Mouse (Mus musculus) small intestine, adult 2 months (tissue): ENCODE data around the gene Fam213a. TPM values are rescaled to one million over a fixed set of nuclear protein-coding genes. Genes with fewer than 3 reads are reported as not detected.
A peak's percentile ranks its signal among the peaks of the same experiment; 100 is the strongest.

ENCODE experiments used
- H3K27ac ChIP-seq: fragments of 200-500 bp; 2 replicates; pipeline ENCODE4 v1.5.1; 2012; ENCODE audit warnings: low read depth, low read length, control low read depth, inconsistent platforms; ENCODE audit not compliant: insufficient read depth
- H3K27me3 ChIP-seq: fragments of 200-500 bp; 2 replicates; pipeline ENCODE4 v1.6.1; 2012; ENCODE audit warnings: mild to moderate bottlenecking, moderate library complexity, low read length, inconsistent platforms; ENCODE audit not compliant: control insufficient read depth, insufficient read depth
- H3K36me3 ChIP-seq: fragments of 200-500 bp; 2 replicates; pipeline ENCODE4 v1.6.1; 2012; ENCODE audit warnings: mild to moderate bottlenecking, low read length, control low read depth, inconsistent platforms; ENCODE audit not compliant: control insufficient read depth, insufficient read depth
- H3K4me1 ChIP-seq: fragments of 200-500 bp; 2 replicates; pipeline ENCODE4 v1.6.1; 2012; ENCODE audit warnings: low read length, inconsistent platforms, mixed read lengths; ENCODE audit not compliant: control insufficient read depth, insufficient read depth, insufficient read length
- H3K4me3 ChIP-seq: fragments of 200-500 bp; 2 replicates; pipeline ENCODE4 v1.5.1; 2012; ENCODE audit warnings: low read depth, mild to moderate bottlenecking, control low read depth, inconsistent platforms, low read length, moderate library complexity
- CTCF ChIP-seq: fragments of 200-500 bp; IDR thresholded peaks from 2 replicates; pipeline ENCODE4 v1.5.1; 2012; ENCODE audit warnings: low read depth, mild to moderate bottlenecking, control low read depth, inconsistent platforms, low read length, moderate library complexity, mixed read lengths; ENCODE audit not compliant: insufficient replicate concordance, insufficient read length; ENCODE audit errors: extremely low read depth
- POLR2A ChIP-seq: fragments of 200-500 bp; IDR thresholded peaks from 2 replicates; pipeline ENCODE4 v1.6.1; 2012; ENCODE audit warnings: low read depth, mild to moderate bottlenecking, control low read depth, inconsistent platforms, low read length, moderate library complexity
- WGBS: fragments of 180-500 bp; shearing (Covaris S2); methylation state at CpG from one replicate; pipeline ENCODE4 v1.1.7; 2018; 5-methylcytosine and 5-hydroxymethylcytosine counted together
- polyA plus RNA-seq: library from polyadenylated mRNA; depleted of rRNA; stranded (reverse); fragments of >200 nt; gene quantifications from 2 replicates; pipeline ENCODE4 v1.2.3, GENCODE M21; 2012

The Fam213a gene
- polyA plus RNA-seq, 1 experiment: 29.9 TPM

DNA sequence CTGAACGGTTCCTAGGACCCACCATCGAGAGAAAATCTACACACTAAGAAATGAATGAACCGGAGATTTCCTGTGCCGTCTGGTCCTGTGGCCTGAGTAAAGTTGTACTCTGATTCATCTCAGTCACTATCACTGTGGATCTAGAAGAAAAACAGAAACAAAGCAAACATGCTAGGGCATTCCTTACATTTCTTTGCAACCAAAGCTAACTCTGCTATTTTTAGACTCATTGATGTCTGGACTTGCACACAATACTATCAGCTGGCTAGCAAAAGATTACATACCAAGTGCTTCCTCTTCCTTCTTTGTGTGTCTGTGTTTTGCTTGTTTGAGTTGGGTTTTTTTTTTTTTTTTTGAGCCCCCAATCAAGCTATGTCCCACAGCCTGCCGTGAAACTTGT, 3.9 kb upstream of the Fam213a start:
- TF ChIP-seq POLR2A (no peak), CTCF (no peak)
- Histone ChIP-seq H3K27me3 (no peaks in the 10 kb centered on the region), H3K27ac (no peak overlapping the region), H3K36me3 (no peaks in the 10 kb centered on the region), H3K4me1 (peaks cover 4% of the 10 kb centered on the region), H3K4me3 (no peak overlapping the region)
- 37% methylated on average over 5 of the region's 5 CpGs for WGBS

DNA sequence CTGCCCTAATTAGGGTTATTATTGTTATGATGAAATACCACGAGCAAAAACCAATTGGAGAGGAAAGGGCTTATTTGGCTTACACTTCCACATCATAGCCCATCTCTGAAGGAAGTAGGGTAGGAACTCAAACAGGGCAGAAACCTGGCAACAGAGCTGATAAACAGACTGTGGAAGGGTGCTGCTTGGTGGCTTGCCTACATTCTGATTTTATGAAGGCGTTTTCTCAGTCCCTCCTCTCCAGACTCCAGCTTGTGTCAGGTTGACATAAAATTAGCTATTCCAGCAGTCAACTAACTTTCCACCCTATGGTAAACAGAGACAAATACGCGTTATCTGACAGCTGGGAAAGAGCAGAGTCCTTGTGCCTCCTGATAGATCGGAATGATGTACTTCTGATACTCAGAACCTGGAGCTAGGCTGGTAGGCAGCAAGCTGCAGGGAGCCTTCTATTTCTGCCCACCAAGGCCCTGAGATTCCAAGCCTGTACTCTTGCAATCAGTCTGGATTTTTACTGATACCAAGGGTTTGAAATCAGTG, 1.2 kb upstream of the Fam213a start:
- peaks cover 4% of the 10 kb centered on the region for H3K4me1 ChIP-seq
- no peaks in the 10 kb centered on the region for H3K27me3 ChIP-seq
- no peaks in the 10 kb centered on the region for H3K36me3 ChIP-seq
- 35% methylated on average over 5 of the region's 5 CpGs for WGBS
- TF ChIP-seq CTCF: no peak
- no peak for TF ChIP-seq POLR2A
- H3K4me3 ChIP-seq: no peak overlapping the region
- H3K27ac ChIP-seq: no peak overlapping the region

DNA sequence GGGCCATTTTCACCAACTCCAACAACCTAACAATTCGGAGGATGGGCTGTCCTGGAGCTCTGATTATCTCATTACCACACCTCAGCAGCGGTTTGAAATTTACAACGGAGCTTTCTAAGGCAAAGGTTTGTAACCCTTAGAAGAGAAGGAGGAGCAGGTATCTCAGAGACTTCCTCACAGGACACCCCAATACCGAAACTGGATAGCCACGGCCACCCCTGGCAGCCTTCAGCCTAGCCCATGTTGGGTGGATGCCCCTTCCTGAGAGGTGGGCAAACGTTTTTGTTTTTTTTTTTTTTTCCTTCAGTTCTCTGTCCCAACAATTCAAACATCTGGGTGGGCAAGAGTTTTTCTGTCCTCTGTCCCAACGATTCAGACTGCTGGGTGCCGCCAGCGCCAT, 445 bp downstream of the Fam213a start:
- WGBS: 8% methylated on average over 9 of the region's 9 CpGs
- Histone ChIP-seq H3K27me3 (no peaks in the 10 kb centered on the region), H3K27ac (peak overlapping the region; percentile 75), H3K4me3 (peak overlapping the region; percentile 94), H3K4me1 (peaks cover 6% of the 10 kb centered on the region), H3K36me3 (no peaks in the 10 kb centered on the region)
- TF ChIP-seq POLR2A (no peak), CTCF (peak; percentile 6; the same call in 1 of the 2 replicates)

DNA sequence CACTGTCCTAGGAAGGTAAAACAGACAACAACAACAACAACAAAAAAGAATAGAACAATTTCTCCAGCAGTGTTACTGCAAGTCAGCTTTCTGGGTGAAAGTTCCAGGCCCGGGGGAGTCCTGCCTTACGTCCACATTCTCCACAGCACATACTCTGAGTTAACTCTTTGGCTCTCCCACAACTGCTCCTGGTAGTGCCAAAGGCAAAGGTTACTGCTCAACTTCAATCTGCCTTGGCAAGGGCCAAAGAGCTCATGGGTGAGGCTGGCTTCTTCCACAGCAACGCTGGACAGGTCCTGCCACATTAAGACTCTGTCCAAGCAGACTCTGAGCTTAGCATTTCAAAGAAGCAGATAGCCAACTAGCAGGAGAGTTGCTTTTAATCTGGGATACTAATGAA, 1.7 kb downstream of the Fam213a start:
- no peaks in the 10 kb centered on the region for H3K36me3 ChIP-seq
- H3K27me3 ChIP-seq: no peaks in the 10 kb centered on the region
- peaks cover 14% of the 10 kb centered on the region for H3K4me1 ChIP-seq
- H3K4me3 ChIP-seq: no peak overlapping the region
- peak overlapping the region; percentile 75 for H3K27ac ChIP-seq
- TF ChIP-seq CTCF (no peak), POLR2A (no peak)
- WGBS: 48% methylated on average over 3 of the region's 3 CpGs

DNA sequence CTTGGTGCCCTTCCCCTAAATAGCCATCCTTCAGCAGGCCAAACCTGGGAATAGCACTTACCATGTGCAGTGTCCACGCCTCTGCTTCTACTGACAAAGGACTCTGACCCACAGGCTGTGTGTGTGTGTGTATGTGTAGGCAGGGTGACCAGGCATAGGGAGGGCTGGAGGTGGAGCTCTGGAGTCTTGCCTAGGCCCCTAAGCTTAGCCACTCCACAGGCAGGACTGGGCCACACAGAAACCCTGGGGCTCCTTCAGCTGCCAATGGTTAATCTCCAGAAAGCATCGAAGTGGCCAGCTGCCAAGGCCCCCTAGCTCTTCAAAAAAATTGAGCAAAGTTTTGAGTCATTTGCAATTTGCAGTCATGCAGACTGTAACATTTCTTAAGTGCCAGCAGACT, 5.5 kb downstream of the Fam213a start:
- Histone ChIP-seq H3K27me3 (no peaks in the 10 kb centered on the region), H3K4me1 (peaks cover 9% of the 10 kb centered on the region), H3K4me3 (no peak overlapping the region), H3K27ac (peak overlapping the region; percentile 15; the same call in 1 of the 2 replicates), H3K36me3 (no peaks in the 10 kb centered on the region)
- no peak for TF ChIP-seq CTCF
- no peak for TF ChIP-seq POLR2A
- WGBS: 26% methylated on average over 2 of the region's 2 CpGs

DNA sequence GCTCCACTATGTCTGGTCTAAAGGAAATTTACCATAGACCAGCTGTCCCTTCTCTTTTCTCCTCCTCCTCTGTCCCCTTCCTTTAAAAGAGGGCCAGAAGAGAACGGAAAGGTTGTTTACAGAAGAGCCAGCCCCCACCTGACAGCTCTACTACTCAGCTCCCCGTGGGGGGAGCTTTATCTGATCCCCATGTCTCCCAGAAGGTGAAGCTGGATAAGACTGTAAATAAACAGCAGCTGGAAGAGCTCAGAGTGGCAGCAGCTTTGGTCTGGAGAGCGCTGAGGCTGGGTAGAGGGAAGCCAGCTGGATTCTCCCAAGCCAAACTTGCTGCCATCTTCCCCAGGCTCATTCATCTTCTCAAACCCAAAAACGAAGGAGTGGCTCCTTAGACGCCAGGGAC, 5.9 kb downstream of the Fam213a start:
- H3K36me3 ChIP-seq: no peaks in the 10 kb centered on the region
- H3K4me3 ChIP-seq: no peak overlapping the region
- H3K27ac ChIP-seq: peak overlapping the region; percentile 2; the same call in 1 of the 2 replicates
- 32% methylated on average over 5 of the region's 5 CpGs for WGBS
- TF ChIP-seq POLR2A (no peak), CTCF (no peak)
- H3K4me1 ChIP-seq: peaks cover 9% of the 10 kb centered on the region; the same call in 1 of the 2 replicates
- H3K27me3 ChIP-seq: no peaks in the 10 kb centered on the region

DNA sequence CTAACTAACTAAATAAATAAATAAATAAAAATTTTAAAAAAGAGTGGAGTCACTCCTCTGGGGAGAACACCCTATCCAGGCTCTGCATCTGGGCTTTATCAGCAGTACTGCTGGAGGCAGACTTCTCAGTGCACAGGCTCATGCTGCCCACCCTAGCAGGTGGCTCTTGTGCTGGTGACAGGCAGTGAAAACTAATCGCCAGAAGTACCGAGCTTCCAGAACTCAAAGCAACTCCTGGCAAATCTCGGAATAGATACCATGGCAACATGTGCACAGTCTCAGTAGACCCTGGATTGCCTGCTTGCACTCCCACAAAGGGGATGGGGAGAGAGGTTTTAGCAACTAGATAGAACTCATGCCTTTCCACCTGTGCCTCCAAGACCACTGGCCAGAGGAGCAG, 6.7 kb downstream of the Fam213a start:
- Histone ChIP-seq H3K36me3 (no peaks in the 10 kb centered on the region), H3K4me3 (no peak overlapping the region), H3K27ac (no peak overlapping the region), H3K27me3 (no peaks in the 10 kb centered on the region), H3K4me1 (peaks cover 9% of the 10 kb centered on the region; the same call in 1 of the 2 replicates)
- no peak for TF ChIP-seq POLR2A
- no peak for TF ChIP-seq CTCF
- 93% methylated on average over 3 of the region's 3 CpGs for WGBS

DNA sequence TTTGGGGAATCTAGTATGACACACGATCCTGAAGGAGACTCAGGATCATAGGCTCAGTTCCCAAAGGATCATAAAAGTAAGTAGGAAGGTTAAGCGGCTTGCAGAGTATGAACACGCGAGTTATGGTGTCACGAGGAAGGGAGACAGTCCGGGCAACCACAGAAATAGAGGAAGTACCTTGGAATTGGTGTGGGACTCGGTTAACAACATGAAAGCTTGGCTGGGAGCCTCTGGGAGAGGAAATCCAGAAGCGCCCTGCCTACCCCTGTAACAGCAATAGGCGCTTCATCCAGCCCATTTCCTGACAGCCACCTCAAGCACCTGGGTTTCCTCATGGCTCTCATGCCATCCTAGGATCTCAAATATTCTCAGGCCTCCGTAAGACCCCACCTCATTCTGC, 7.3 kb downstream of the Fam213a start:
- Histone ChIP-seq H3K4me1 (peaks cover 9% of the 10 kb centered on the region; the same call in 1 of the 2 replicates), H3K27me3 (no peaks in the 10 kb centered on the region), H3K4me3 (no peak overlapping the region), H3K36me3 (no peaks in the 10 kb centered on the region), H3K27ac (no peak overlapping the region)
- 83% methylated on average over 10 of the region's 10 CpGs for WGBS
- TF ChIP-seq POLR2A (no peak), CTCF (no peak)
